Mouse (Mus musculus) mesoderm, embryonic 11.5 days (tissue): ENCODE results near the gene Dennd4c.
"Not testable (repeated sequence)": the region's sequence is repeated elsewhere in the genome, so short reads cannot be mapped to it uniquely, and the experiment has no call there.

Experiments used
- DNase-seq: peaks from one replicate; pipeline ENCODE4 v3.0.0-alpha.2; 2012; ENCODE audit warnings: low read depth, low spot score

Dennd4c gene

GRCm38 (mm10) chr4:86777587-86777986 is 29.2 kb downstream of the Dennd4c start:
- DNase-seq, result no peak

- DNase-seq, result peak; percentile 1
Observed at GRCm38 (mm10) chr4:86810604-86811003, 62.2 kb downstream of the Dennd4c start.

DNA sequence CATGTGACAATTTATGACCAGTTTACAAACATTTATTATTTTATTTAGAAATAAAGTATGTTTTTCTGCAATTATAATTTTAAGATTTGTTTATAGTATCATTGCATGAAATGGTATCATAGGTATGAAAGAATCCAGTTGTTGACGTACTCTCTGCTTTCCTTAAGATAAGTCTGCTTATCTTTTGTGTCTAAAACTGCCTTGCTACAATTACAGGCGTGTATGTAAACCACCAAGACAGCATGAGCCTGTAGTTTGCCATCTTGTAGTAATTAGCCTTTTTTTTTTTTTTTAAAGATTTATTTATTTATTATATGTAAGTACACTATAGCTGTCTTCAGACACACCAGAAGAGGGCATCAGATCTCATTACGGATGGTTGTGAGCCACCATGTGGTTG is 66.5 kb downstream of the Dennd4c start:
- no peak for DNase-seq

DNA sequence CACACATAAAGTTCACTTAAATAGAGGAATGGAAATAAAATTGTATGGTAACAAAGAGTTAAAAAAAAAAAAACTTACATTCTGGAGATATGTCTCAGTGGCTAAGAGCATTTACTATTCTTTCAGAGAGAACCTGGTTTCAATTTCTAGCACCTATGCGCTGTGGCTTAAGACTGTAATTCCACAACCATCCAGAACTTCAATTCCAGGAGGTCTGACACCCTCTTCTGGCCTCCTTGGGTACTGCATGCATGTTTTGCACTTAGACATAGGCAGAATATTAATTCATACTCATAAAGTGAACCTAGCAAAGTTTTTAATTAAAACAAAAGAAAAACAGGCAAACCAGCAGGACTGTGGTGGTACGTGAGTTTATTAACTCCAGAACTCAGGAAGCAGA is 74.8 kb downstream of the Dennd4c start:
- DNase-seq, result peak; percentile 68

DNA sequence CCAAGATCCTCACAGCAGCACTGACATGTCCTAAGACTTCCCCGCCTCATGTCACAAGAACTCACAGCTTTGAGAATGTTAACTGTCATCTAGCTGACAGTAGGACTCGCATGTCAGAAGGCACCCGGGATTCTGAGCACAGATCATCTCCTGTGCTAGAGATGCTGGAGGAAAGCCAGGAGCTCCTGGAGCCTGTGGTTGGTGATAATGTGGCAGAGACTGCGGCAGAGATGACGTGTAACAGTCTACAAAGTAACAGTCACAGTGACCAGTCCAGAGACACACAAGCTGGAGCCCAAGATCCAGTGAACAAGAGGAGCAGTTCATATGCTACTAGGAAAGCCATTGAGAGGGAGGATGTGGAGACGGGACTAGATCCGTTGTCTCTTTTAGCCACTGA is 76.8 kb downstream of the Dennd4c start:
- no peak for DNase-seq

DNA sequence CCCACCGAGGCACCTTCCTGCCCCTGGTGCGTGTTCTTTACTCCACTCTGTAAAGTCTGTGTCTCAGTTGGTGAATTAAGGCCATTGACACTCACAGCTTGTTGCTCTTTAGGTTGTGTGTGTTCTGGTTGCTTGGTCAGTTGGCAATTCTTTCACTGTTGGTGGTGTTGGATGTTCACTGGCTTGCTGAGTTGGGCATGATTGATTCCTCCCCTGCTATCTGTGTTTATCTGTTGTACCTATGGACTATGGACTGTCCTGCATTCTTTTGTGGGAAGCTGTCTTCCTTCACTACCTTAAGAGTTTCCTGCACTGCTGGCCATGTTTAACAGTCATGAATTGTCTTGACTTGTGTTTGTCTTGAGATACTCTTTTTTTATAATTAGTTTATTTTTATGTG is 83.5 kb downstream of the Dennd4c start:
- DNase-seq, result no peak

DNA sequence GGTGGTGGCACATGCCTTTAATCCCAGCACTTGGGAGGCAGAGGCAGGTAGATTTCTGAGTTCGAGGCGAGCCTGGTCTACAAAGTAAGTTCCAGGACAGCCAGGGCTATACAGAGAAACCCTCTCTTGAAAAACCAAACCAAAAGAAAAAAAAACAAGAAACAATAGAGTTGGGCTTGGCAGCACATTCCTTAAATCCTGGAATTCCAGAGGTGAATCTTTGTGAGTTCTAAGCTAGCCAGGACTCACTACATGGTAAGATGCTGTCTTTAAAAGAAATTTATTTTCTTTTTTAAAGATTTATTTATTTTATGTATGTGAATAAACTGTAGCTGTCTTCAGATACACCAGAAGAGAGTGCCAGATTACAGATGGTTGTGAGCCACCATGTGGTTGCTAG is 92.8 kb downstream of the Dennd4c start:
- not testable (repeated sequence) for DNase-seq

DNA sequence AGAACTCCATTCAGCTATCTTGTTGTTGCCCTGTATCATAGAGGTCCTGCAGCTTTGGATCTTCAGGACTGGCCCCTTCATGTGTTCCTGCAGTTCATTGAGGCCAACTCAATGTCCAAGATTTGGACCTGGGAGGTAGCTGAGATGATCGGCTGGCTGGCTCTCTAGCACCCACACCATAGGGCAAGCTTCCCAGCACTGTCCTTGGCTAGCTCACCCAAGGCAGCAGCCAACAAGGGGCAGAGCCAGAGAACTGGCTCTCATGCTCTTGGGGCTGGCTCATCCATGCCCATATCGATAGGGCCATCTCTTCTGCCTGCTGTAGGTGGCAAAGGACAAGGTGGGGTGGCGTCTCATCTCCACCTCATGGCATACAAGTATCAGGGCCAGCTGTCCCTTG is 97.0 kb downstream of the Dennd4c start:
- DNase-seq, result no peak

- no peak for DNase-seq
Observed at GRCm38 (mm10) chr4:86847246-86847645, 98.9 kb downstream of the Dennd4c start.

DNA sequence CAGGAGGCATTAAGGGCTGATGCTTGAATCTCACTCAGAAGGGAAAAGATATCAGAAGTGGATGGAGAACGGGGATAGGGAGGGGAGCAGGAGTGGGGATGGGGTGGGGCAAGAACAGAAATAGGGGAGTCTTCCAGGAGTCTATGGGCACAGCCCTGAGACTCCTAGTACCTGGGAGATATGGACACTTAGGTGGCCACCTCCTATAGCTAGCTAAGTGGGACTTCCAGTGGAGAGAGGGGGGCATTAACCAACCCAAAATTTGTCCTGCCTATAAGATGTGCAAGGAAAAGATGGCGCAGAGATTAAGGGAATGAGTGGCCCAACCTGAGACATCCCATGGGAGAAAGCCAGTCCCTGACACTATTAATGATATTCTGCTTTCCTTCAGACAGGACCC is 103.0 kb downstream of the Dennd4c start:
- no peak for DNase-seq

GRCm38 (mm10) chr4:86852018-86852417 is 103.7 kb downstream of the Dennd4c start:
- DNase-seq, result no peak

GRCm38 (mm10) chr4:86852813-86853590 is 104.6 kb downstream of the Dennd4c start:
- no peak for DNase-seq

- DNase-seq, result no peak
Observed at GRCm38 (mm10) chr4:86856304-86857112, 108.2 kb downstream of the Dennd4c start.

- peak; percentile 97 for DNase-seq
Observed at GRCm38 (mm10) chr4:86857113-86858069, 109.0 kb downstream of the Dennd4c start, which contains the start of gene Rps6. TSS of gene Rps6 (minus strand) at chr4:86857412.

- no peak for DNase-seq
Observed at GRCm38 (mm10) chr4:86858070-86858440, 109.7 kb downstream of the Dennd4c start.

DNA sequence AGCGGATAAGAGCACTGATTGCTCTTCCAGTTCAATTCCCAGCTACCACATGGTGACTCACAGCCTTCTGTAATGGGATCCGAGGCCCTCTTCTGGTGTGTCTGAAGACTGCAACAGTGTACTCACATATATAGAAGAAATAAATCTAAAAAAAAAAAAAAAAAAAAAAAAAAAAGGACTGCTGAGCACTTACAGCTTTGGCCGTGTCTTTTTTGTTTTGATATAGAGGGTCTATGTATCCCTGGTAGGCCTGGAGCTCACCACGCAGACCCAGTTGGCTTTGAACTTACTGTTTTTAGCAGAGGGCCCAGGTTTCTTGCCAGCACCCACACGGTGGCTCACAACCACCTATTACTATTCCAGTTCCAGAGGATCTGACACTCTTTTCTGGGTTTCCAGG is 115.7 kb downstream of the Dennd4c start:
- no peak for DNase-seq

- DNase-seq, result no peak
Observed at GRCm38 (mm10) chr4:86871988-86872387, 123.6 kb downstream of the Dennd4c start.

GRCm38 (mm10) chr4:86873072-86873471 is 124.7 kb downstream of the Dennd4c start:
- no peak for DNase-seq

DNA sequence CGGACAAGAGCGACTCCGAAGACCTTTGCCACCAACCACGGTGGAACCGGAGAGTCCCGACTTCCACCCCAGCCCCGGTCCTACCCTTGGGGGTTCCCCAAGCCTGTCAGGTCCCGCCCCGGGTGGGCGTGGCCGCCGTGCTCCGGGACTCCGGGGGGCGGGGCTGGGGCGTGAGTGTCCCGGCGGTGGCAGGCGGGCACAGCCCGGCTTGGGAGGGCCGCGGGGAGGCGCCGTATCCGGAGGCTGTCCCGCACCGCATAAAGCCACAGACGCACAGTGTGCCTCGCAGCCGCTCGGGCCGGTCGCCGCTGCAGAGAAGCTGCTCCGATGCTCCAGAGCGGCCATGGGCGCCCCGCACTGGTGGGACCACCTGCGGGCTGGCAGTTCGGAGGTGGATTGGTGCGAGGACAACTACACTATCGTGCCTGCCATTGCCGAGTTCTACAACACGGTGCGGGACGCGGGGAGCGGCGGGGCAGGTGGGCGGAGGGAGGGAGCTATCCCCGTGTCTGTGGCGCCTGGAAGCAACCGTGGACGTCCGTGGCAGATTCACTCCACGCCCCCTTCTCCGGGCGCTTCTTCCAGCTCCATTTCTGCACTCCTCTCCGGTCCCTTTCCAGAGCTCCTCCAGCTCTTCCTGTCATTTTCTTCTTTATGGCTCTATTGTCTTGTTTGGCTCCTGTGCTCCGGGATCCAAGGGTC is 125.9 kb downstream of the Dennd4c start, which contains the start of gene Acer2:
TSS of gene Acer2 (plus strand) at position 251 of the 702 bp plus-strand sequence.
- peak; percentile 80 for DNase-seq

DNA sequence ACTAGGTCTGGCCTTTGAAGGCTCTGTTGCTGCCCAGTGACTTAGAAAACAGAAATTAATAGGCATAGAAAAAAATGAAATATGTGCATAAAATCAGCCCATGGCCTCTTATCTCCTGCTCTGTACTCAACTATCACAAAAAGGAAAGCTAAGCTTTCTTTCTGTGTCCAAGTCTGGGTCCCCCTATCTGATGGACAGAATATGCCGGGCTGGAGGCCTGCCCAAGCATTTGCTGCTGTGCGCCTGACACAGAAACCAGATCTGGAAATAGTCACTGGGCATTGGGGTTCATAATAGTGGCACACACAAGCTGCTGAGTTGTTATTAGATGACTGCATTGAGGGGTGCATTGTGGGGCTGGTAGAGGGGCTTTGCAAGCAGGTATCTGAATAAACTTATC is 131.1 kb downstream of the Dennd4c start:
- DNase-seq, result no peak

DNA sequence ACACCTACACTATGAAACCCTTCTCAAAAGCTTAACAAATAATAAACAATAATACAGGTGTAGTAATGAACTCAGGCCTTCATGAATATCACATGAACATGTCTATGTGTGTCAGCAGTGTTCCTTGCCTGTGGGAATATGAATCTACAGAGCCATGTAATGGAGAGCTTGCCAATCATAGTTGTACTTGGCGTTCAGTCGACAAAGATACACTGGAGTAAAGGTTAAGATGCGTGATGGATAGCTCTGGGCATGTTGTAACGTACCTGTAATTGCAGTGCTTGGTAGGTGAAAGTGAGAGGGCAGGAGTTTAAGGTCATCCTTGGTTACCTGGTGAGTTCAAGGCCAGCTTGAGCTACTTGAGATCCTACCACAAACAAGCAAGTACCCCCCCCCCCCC is 132.8 kb downstream of the Dennd4c start:
- no peak for DNase-seq
